Mouse (Mus musculus) forebrain, embryonic 14.5 days (tissue): ENCODE data around the gene Rpl35. TPM values are rescaled to one million over a fixed set of nuclear protein-coding genes. Genes with fewer than 3 reads are reported as not detected.
A peak's percentile ranks its signal among the peaks of the same experiment; 100 is the strongest.

Experiments
- ATAC-seq: fragments of 200-750 bp; cut with Nextera tagmentation; 2 replicates; pipeline ENCODE4 v1.8.0; 2017; ENCODE audit warnings: mild to moderate bottlenecking, moderate library complexity
- DNase-seq: peaks from one replicate; pipeline ENCODE4 v3.0.0-alpha.2; 2015; ENCODE audit warnings: low spot score
- H3K27ac ChIP-seq: fragments of 300-500 bp; sonication (generic); 2 replicates; pipeline ENCODE4 v1.5.1; 2014; ENCODE audit warnings: low read depth, mild to moderate bottlenecking, control low read depth, low read length, moderate library complexity
- H3K27me3 ChIP-seq: fragments of 300-500 bp; sonication (generic); replicated peaks from 2 replicates; pipeline ENCODE4 v1.6.1; 2014; ENCODE audit warnings: low read length, control low read depth, mixed read lengths; ENCODE audit not compliant: control insufficient read depth, insufficient read depth
- H3K36me3 ChIP-seq: fragments of 300-500 bp; sonication (generic); 2 replicates; pipeline ENCODE4 v1.6.1; 2014; ENCODE audit warnings: low read length, control low read depth; ENCODE audit not compliant: control insufficient read depth, insufficient read depth
- H3K4me1 ChIP-seq: fragments of 300-500 bp; sonication (generic); 2 replicates; pipeline ENCODE4 v1.6.1; 2014; ENCODE audit warnings: antibody characterized with exemption, low read length, control low read depth; ENCODE audit not compliant: control insufficient read depth, insufficient read depth
- H3K4me2 ChIP-seq: fragments of 300-500 bp; sonication (generic); 2 replicates; pipeline ENCODE4 v1.6.1; 2014; ENCODE audit warnings: mild to moderate bottlenecking, control low read depth, low read length
- H3K4me3 ChIP-seq: fragments of 300-500 bp; sonication (generic); 2 replicates; pipeline ENCODE4 v1.5.1; 2014; ENCODE audit warnings: low read depth, low read length, control low read depth
- H3K9ac ChIP-seq: fragments of 300-500 bp; sonication (generic); 2 replicates; pipeline ENCODE4 v1.6.1; 2014; ENCODE audit warnings: mild to moderate bottlenecking, low read length, control low read depth, moderate library complexity
- H3K9me3 ChIP-seq: fragments of 300-500 bp; sonication (generic); replicated peaks from 2 replicates; pipeline ENCODE4 v1.6.1; 2016; ENCODE audit warnings: low read length, control low read depth, mixed read lengths; ENCODE audit not compliant: control insufficient read depth
- WGBS: fragments of 180-500 bp; shearing (Covaris S2); extraction: QIAGEN DNeasy Blood & Tissue Kit; methylation state at CpG from one replicate; pipeline ENCODE4 v1.1.7; 2014; 5-methylcytosine and 5-hydroxymethylcytosine counted together
- polyA plus RNA-seq: library from polyadenylated mRNA; unstranded; fragments of >200 nt; fragmentation: Nextera tagmentation; extraction: Ambion mirVana; gene quantifications from 2 replicates; pipeline ENCODE4 v1.2.1, GENCODE M21; 2014

Gene Rpl35
- polyA plus RNA-seq, 1 experiment from 2014 or later: 875 TPM

GRCm38 (mm10) chr2:39001866-39002265, 3.6 kb downstream of the Rpl35 start:
- H3K9me3 ChIP-seq: no peaks in the 10 kb centered on the region
- WGBS: 76% methylated on average over 3 of the region's 3 CpGs

GRCm38 (mm10) chr2:39000587-39000919, 4.9 kb downstream of the Rpl35 start:
- Histone ChIP-seq H3K27me3 (no peaks in the 10 kb centered on the region), H3K9ac (no peak overlapping the region), H3K4me3 (no peak overlapping the region), H3K4me2 (no peak overlapping the region), H3K4me1 (peaks cover 16% of the 10 kb centered on the region), H3K9me3 (no peaks in the 10 kb centered on the region), H3K36me3 (peaks cover 46% of the 10 kb centered on the region), H3K27ac (no peak overlapping the region)
- WGBS: 81% methylated on average over 4 of the region's 4 CpGs
- DNase-seq: no peak
- ATAC-seq: no peak

More at GRCm38 (mm10) chr2:39001866-39002265, 3.6 kb downstream of the Rpl35 start:
- Histone ChIP-seq H3K4me1 (peaks cover 21% of the 10 kb centered on the region), H3K27ac (no peak overlapping the region), H3K36me3 (peaks cover 46% of the 10 kb centered on the region), H3K4me3 (no peak overlapping the region), H3K4me2 (no peak overlapping the region), H3K9ac (no peak overlapping the region), H3K27me3 (no peaks in the 10 kb centered on the region)
- ATAC-seq (no peak), DNase-seq (no peak)

GRCm38 (mm10) chr2:38999910-39000586, 5.4 kb downstream of the Rpl35 start:
- no peak for DNase-seq
- Histone ChIP-seq H3K4me2 (no peak overlapping the region), H3K4me1 (peaks cover 16% of the 10 kb centered on the region), H3K9me3 (no peaks in the 10 kb centered on the region), H3K27ac (no peak overlapping the region), H3K9ac (no peak overlapping the region), H3K4me3 (no peak overlapping the region), H3K27me3 (no peaks in the 10 kb centered on the region), H3K36me3 (peaks cover 46% of the 10 kb centered on the region)
- ATAC-seq: no peak
- WGBS: 65% methylated on average over 8 of the region's 8 CpGs

- Histone ChIP-seq H3K36me3 (peaks cover 46% of the 10 kb centered on the region), H3K9ac (no peak overlapping the region), H3K27ac (no peak overlapping the region), H3K4me2 (no peak overlapping the region), H3K4me1 (peaks cover 16% of the 10 kb centered on the region), H3K9me3 (no peaks in the 10 kb centered on the region), H3K27me3 (no peaks in the 10 kb centered on the region), H3K4me3 (no peak overlapping the region)
- 60% methylated on average over 4 of the region's 4 CpGs for WGBS
- ATAC-seq: no peak
- no peak for DNase-seq
These were observed 6.0 kb downstream of the Rpl35 start for GRCm38 (mm10) chr2:38999381-38999780.

GRCm38 (mm10) chr2:38997386-38998374, 7.7 kb downstream of the Rpl35 start, which contains the start of gene Wdr38:
TSS of gene Wdr38 (plus strand) at chr2:38997476.
- peak within 1 kb of the TSS; percentile 45 for H3K9ac ChIP-seq
- H3K27ac ChIP-seq: no peak within 1 kb of the TSS
- peak within 1 kb of the TSS; percentile 47 for H3K4me2 ChIP-seq
- H3K36me3 ChIP-seq: peaks cover 34% of the 10 kb centered on the region
- DNase-seq (peak; percentile 90), ATAC-seq (peak; percentile 94)
- peak within 1 kb of the TSS; percentile 15 for H3K4me3 ChIP-seq
- no peaks in the 10 kb centered on the region for H3K27me3 ChIP-seq
- 16% methylated on average over 33 of the region's 33 CpGs for WGBS
- H3K9me3 ChIP-seq: no peaks in the 10 kb centered on the region
- H3K4me1 ChIP-seq: 0 out of 2 replicates have a peak, but pooled peaks cover 3% of the 10 kb centered on the region

- WGBS: 44% methylated on average over 4 of the region's 4 CpGs
- no peak overlapping the region for H3K27ac ChIP-seq
- no peak for ATAC-seq
- DNase-seq: no peak
- H3K4me3 ChIP-seq: no peak overlapping the region
- H3K9ac ChIP-seq: no peak overlapping the region
- H3K9me3 ChIP-seq: no peaks in the 10 kb centered on the region
- peaks cover 3% of the 10 kb centered on the region; the same call in 1 of the 2 replicates for H3K4me1 ChIP-seq
- no peaks in the 10 kb centered on the region for H3K36me3 ChIP-seq
- no peak overlapping the region for H3K4me2 ChIP-seq
- no peaks in the 10 kb centered on the region for H3K27me3 ChIP-seq
These were observed 13.0 kb downstream of the Rpl35 start for GRCm38 (mm10) chr2:38992452-38992851.

- 78% methylated on average over 4 of the region's 4 CpGs for WGBS
- no peak for ATAC-seq
These were observed 13.4 kb downstream of the Rpl35 start for GRCm38 (mm10) chr2:38992004-38992403.

GRCm38 (mm10) chr2:38988929-38989328, 16.5 kb downstream of the Rpl35 start:
- no peak for DNase-seq
- WGBS: 89% methylated on average over 2 of the region's 2 CpGs
- Histone ChIP-seq H3K9ac (no peak overlapping the region), H3K4me2 (no peak overlapping the region), H3K36me3 (no peaks in the 10 kb centered on the region), H3K4me1 (peaks cover 3% of the 10 kb centered on the region; the same call in 1 of the 2 replicates), H3K4me3 (no peak overlapping the region), H3K27me3 (no peaks in the 10 kb centered on the region), H3K27ac (no peak overlapping the region), H3K9me3 (0 out of 2 replicates have a peak, but pooled peaks cover 2% of the 10 kb centered on the region)
- ATAC-seq: no peak

More at GRCm38 (mm10) chr2:38992004-38992403, 13.4 kb downstream of the Rpl35 start:
- DNase-seq: no peak
- Histone ChIP-seq H3K4me1 (peaks cover 3% of the 10 kb centered on the region; the same call in 1 of the 2 replicates), H3K9ac (no peak overlapping the region), H3K4me2 (no peak overlapping the region), H3K4me3 (no peak overlapping the region), H3K27ac (no peak overlapping the region), H3K27me3 (no peaks in the 10 kb centered on the region), H3K9me3 (no peaks in the 10 kb centered on the region), H3K36me3 (no peaks in the 10 kb centered on the region)
